Mouse (Mus musculus): ENCODE data around the gene Dmrta2.

Dmrta2 gene

DNA sequence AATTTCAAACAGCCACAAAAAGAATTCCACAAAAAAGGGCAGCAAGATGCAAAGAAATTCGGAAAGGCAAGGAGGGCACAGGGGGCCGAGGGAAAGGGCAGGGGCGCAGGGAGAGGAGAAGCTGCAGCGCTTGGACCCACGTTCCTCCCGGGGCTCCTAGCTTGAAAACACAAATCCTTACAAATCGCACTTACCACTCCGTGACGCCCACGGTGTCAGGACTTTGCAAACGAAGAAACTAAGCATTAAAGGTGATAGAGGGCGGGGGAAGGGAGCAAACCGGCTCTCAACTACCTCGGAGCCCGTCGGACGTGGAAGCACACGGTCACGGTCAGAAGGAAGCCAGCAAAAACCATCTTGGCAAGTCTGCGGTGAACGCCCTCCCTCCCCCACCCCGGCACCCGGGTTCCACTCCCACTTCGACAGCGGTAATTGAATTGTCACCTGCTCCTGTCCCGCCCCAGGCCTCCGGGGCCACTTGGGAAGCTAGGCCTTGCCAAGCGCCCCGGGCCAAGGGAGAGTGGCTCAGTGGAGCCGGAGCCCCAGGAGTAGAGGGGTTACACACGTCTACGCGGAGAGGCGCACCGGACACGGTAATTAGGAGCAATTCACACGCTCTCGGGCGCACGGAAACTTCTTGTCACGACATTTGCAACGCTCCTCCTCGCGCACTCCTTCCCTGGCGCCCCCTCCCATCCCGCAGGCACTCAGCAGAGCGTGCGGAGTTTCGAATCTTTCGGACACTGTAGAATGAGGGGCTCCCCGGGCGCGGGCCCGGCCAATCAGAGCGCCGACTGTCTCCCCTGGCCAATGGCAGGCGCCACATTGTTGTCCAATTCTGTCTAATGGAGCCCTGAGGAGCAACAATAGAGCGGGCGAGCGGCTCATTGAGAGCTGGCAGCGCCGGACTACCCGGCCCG, at the start of gene Dmrta2:
TSS of gene Dmrta2 (plus strand) at position 906 of the 920 bp plus-strand sequence.
- DNase-seq: no peak

DNA sequence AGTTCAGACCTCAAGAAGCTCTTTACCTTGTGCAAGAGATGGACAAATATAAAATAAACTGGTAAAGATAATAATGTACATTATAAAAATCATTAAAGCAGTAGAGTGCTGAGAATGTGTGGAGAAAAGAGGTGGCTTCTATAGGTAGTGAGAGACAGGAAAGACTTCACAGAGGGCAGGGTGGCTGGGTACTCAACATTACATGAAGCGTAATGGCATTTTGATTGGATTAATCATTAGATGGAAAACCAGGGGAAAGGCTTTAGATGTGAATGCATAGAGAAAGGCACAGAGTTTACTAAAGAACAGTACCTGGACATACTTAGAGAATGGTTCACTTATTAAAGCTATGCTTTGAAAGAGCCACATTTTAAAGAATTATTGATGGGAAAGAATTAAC, 48.8 kb upstream of the Dmrta2 start:
- DNase-seq: no peak

DNA sequence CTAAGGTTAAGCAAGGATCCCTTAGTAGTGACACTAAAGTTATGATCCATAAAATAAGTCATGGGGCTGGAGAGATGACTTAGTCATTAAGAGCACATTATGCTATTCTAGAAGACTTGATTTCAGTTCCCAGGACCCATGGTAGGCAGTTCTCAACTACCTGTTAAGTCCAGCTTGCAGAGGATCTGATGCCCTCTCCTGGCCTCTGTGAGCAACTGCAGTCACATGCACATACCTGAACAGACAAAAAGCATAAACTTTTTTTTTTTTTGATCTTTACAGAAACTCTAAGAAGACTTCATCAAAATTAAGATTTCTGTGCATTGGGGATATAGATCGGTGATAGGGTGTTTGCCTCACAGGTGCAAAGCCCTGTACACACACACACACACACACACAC, 47.4 kb upstream of the Dmrta2 start:
- DNase-seq: no peak

DNA sequence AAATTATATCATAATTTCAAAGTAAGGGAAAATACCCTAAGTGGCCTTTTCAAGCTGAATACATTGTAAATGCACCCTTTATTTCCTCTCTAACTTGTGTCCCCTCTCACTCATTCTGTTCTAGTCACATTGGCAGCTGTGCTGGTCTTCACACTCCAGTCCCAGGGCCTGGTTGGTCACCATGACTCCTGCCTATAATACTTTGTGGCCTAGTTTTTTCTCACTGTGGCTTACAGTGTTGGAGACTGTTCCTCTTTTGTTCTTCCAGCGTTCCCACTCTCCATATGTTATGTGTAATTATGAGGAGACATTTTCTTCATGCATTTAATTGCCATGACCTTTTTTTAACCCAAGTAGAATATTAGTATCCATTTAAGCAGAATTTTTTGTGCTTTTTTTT, 46.9 kb upstream of the Dmrta2 start:
- no peak for DNase-seq

DNA sequence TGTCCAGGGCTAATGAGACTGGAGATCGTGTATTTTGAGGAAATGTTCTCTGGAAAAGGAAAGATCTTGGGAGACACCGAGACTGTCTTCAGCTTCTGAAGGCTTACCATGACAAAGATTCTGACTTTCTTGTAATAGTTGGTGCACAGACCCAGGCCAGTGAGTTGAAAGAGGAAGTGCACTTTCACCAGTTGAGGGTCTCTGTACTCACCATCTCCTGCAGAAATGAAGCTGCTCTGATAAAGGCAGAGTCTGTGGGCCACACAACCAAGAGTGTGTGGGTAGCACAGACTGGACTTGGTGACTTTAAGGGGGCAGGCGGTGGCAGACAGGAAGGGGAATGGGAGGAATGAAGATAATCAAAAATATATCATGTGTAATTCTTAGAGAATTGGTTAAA, 41.3 kb upstream of the Dmrta2 start:
- DNase-seq: no peak

DNA sequence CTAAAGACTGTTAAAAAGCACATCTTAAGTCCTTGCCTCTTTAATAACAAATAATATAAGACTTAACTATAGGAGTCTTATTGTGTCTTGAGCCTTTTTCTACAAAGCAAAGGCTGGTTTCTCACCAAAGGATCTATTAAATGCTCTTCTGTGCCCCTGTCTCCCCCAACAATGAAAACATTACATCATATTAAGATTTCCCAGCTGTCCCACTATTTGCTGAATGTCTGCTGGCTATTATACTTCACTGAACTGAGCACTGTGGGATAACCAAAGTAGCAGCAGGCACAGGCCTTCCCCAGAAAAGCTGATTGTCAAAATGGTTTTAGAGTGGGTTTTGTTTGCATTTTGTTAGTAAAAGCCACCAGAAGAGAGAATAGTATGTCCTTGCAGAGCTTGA, 38.6 kb upstream of the Dmrta2 start:
- DNase-seq: no peak

DNA sequence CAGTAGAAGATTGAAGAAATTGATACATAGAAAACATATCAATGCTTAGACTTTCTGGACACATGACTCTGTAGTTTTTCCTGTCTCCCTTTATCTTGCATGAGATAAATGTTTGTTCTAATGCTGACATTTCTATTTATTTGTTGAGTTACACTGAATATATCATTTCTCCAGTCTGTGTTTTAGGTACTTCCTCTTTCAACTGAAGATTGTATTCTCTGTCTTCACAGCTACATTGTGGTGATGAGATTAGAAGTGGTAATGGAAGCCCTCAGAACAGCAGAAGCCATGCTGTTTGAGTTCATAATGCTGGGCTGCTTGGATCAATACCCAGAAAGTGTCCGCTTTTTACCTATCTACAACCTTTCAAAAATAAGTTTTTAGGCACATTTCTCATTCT, 32.3 kb upstream of the Dmrta2 start:
- no peak for DNase-seq

DNA sequence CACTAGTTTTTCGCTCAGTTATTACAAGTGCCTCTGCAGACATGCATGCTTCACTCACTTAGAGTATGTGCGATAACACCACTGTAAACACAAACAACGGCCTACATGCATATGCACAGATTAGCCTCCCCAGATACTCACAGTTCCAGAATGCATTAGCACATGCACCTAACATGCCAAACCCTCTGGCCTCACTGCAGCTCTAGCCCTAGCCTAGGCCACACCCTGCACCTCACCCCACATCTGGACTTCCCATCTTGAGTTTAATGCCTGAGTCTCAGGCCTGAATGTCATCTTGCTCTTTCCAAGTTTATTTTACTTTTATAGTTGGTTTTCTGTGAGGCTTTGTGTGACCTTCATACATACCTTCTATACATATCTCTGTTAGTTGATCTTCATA, 28.5 kb upstream of the Dmrta2 start:
- no peak for DNase-seq

DNA sequence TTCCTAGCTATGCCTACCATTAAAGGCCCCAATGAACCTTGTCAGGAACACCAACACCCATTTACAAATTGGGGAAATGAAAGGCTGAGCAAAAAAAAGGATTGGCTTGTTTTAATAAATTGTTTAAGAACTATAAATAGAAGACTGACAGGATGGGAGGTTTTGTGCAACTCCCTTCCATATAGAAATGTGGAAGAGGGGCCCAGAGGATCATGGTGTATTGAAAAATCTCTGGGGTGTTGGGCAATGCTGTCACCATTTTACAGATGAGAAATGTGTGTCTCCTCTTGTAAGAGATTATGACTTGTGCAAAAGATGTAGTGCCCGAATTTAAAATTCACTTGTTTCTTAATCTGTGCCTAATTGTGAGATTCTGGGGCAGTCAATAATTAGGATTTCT, 24.3 kb upstream of the Dmrta2 start:
- DNase-seq: no peak

DNA sequence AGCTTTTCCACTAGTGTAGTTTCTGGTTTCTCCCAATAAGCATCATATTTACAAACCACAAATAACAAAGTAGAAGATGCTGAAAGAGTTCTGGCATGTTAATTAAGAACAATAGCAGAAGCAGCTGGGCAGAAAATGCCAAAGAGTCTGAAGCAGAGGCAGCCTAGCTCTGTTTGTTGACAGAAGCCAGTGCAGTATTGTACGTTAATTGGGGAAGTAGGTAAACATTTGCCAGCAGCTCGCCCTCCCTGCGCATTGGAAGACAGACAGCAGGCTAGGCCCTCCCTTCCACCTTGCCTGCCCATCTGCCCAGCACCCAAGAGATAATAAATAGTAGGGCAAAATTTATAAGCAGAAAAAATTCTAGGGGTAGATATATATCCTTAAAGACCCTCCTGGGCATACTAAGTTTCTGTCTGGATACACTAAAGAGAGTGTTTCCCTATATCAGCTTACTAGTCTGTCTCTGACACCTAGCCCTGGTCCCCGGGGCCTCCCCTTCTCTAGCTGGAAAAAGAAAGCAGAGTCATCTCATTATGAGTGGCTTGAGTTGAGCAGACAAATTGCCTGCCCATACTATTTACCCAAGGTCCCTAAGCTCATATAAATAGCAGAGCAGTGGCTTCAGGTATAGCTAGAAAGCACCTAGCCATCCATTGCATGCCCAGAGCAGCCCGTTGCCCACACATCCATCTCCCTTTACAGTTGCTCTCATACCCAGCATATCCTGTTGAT, 17.5 kb upstream of the Dmrta2 start:
- no peak for DNase-seq

DNA sequence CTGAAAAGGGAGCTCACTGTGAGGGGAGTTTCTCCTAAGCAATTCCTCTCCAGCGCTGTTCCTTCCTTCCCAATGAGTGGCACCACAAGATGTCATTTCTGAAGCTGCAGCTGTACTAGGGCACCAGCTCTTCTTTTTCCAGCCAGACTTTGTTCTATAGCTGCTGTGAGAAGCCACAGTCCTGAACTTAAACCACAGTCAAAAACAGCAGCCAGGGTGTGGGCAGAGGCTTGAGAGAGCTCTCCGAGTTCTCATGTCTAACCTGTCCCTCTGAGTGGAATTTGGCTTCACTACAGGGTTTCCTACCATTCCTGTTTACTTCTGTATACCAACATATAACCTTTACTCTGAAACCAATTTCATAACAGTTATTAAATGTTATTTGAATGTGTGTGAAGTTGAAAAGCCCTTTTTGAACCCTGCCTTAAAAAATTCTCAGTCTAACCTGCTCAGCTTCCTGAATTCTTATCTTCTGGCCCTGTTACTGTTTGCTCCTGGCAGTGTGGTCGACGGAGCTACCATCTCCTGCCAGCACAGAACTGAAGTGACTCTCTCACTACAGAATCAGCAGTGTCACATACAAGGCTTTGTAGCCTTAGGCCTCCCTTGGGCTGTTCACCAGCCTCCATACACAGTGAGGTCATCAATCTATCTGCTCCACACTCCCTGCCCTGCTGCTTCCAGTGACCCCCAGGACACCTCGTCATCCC, 14.1 kb upstream of the Dmrta2 start:
- no peak for DNase-seq

DNA sequence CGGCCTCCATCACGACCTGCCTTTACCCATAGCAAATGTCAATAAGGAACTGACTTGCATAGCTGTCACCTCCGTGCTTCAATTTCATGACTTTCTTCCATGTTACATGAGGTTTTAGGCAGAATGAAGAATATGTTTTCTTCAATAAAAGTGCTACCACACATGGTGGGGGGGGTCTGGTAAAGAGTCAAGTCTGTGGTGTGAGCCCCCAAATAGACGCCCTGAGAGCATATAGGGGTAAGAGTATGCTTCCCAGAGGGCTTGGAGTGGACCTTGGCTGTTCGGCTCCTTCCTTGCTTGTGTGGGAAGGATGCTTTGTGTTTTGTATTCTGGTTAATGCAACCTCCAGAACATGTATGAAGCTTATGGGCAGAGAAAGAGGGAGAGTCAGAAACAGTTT, 8.3 kb upstream of the Dmrta2 start:
- DNase-seq: no peak

DNA sequence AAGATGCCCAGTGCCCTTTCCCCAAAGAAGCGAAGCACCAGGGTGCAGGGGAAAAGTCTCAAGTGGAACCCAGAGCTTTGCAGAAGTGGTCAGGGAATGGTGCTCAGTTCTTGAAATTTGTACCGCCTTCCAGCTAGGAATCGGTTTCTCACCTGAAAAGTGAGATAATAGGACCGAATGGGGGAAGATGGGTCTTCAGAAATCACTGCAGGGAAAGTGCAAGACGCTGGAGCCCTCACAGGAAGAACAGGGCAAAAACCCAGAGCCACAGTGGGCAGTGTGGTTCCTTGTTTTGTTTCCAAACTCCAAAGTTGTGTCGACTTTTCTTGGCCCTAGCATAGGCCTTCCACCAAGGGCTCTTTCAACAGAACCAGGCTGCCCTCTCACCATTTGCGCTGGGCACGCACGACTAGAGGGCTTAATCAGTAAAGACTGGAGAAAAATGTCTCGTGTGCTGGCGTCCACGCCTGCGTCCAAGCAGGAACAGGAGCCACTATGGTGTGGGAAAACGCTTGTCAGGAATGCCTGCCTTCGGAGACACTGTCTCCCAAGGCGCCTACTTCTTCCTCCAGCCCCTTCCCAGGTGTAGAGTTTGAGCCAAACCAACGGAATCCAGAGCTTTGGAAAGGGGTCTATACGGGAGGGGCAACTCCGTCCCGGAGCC, 3.7 kb upstream of the Dmrta2 start:
- DNase-seq: no peak

DNA sequence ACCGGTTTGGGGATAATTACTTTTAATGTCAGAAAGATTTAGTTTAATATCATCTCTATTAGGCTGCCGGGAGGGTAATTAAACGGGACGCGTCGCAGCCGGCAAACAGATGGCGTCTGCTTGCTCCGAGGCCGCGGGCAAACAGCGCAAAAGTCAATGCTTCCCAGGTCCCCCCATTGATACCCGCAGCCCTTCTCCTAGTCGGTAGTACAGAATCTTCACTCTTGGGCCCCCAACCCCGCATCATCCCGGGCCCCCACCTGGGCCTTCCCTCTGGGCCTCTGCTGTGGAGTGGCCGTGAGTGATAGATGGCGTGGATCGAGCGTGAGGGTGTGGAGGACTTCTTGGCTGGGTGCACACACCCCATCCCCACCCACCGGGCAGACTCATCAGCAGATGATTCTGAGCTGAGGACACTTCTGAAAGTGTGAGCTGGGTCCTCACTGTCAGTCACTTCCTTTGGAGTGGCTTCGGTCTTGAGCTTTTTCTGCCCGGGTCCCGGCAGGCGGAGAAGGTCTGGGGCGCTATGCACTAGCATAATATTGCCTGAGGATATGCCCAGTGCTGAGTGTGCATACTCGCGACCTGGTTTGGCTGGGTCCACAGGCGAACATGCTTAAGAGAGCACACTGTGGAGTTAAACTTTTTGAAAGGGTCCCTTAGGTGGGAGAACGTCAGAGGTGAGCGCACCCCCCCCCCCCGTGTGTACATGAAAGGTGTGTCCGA, 3.0 kb upstream of the Dmrta2 start:
- no peak for DNase-seq

DNA sequence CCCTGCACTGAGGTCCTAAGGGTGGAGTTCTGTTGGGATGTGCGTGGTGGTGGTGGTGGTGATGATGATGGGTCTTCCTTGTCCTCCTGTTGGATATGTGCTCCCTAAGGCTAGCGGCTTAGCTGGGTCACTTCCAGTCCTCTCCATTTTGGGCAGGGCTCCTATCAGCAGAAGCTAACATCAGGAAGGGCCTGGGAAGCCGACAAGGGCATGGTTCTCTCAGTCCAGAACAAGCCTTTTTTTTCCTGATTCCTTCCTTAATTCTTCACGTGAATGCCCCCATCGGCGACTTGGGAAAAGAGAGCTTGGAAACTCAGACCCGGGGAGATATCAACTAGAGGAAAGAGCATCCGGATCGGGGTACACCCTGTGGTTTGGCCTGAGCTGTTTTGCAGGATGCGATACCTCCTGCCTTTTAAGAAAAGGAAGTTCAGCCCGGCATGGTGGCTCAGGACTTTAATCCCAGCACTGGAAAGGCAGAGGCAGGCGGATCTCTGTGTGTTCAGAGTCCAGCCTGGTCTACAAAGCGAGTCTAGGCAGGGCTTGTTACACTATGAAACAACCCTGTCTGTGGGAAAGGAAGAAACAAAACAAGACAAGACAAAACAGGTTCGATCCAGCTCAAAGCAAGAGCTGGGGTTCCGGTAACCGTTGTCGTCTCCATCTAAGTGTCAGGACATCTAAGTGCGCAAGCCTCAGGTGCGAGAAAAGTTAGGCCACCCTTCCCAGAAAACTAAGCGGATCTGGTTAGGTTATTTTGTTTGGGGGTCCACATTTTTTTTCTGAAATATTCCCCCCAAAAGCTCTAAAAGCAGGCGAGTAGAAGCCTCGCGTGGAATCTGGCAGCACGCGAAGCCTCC, 2.2 kb upstream of the Dmrta2 start:
- no peak for DNase-seq

DNA sequence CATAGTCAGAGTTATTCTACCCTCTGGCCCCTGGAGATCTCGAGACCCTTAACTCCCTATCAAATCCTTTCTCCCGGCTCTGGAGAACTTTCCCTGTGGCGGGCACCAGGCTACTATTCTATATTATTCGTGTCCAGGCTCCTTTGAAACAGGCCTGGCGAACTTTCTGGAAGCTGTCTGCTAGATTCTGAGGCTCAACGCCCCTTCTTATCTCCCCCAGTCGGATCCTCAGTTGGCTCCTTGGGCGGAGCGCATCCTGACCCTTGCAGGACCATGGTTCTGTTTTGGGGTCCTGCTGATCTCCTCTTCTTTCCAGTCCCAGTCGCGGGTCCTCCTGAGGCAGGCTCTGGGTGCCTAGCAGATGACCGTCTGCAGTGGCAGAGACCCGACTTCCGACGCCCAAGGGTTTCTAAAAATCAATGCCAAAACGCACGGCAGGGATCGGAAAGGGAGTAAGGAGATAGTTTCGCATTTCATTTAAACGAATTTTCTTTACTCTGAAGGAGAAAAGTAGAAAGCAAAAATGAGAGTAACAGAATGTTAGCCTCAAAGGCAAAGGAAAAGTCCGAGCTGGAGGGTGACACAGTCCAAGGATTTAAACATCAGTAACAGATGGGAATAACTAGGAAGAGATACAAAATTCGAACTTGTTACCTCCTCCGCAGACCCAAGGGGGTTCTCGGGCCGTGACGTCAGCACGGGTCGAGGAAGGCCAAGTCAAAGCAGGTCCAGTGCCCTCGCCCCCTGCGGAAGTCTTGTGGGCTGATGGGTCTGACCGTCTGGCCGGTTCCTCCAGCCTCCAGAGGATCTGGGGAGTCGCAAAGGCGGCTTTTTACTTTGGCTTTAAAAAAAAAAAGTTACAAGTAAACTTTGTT, 1.3 kb upstream of the Dmrta2 start:
- no peak for DNase-seq

DNA sequence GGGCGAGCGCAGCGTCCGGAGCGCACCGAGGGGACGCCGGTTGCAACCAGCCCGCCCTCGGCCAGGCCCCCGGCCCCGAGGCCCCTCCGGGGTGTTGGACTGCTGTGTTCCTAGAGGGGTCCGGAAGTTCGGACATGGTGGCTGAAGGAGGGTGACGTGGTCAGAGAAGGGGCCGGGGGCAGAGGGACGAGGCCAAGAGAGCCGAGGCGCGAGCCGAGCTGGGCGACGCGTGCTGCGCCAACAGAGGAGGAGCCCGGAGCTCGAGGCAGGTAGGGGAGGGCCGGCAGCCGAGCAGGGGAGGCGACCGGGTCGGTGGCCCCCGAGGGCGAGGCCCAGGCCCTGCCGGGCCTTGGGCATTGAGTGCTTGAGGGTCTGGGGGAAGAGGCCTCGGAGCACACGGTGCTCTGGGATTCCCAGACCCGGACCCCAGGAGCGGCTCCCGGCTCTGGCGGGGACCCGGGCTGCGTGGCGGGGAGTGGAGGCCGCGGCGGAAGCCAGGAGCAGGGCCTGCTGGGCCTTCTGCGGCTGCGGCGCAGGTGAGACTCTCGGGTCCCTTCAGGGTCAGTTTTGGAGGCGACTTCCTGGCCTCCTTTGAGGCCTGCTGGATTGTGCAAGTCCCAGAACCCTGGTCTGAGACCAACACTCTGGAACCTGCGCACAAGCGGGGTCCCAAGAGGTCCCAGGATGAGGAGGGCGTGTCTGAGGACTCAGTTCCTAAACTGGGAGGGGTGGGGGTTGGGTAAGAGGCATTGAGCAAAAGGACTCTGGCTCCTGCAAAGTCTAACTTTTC, 410 bp downstream of the Dmrta2 start:
- DNase-seq: no peak

DNA sequence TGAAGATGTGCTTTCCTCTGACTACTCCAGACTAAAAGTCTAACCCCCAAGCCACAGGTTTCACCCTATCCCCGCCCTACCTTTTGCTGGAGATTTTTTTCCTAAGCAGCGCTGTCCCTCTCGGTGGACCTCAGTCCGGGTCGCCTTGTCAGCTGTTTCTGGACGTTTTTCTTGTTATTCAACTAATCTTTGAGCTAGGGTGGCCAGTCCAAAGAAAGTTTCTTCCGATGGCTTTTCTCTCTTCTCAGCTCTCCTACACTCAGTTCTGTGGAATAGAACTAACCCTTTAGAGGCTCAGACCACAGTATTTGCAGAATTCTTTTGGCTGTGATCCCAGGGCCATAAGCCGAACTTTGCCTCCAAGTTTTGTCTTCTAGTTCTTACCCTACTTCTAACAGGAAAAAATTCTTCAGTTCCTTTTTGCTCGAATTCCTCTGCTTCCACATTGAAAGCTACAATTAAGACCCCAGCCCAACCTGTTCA, 1.0 kb downstream of the Dmrta2 start:
- no peak for DNase-seq
